21 mouse cellular contexts compared by ENCODE assay signal in genomic region chr9:51812931-51813330, GRCm38 (mm10).
"Had no signal": no experiment of that assay in that cellular context is flagged by ENCODE, and none has a peak within 500 bp of the region (broad histone marks: within the 10 kb centered on the region; RNA-seq: fewer than 3 reads in every experiment).

No protein-coding gene starts in this region.

- H3K9me3 ChIP-seq: kidney, embryonic 15.5 days; limb, embryonic 12.5 days; limb, embryonic 15.5 days; megakaryocyte, embryonic 14.5 days; midbrain, embryonic 10.5 days; midbrain, embryonic 13.5 days; stomach, embryonic 15.5 days had no signal

- H3K4me1 ChIP-seq: kidney, embryonic 15.5 days; limb, embryonic 12.5 days; limb, embryonic 15.5 days; megakaryocyte, embryonic 14.5 days; midbrain, embryonic 10.5 days; midbrain, embryonic 13.5 days; stomach, embryonic 15.5 days had no signal

- H3K4me3 ChIP-seq: kidney, embryonic 15.5 days; limb, embryonic 12.5 days; limb, embryonic 15.5 days; megakaryocyte, embryonic 14.5 days; midbrain, embryonic 10.5 days; midbrain, embryonic 13.5 days; myocyte; stomach, embryonic 15.5 days had no signal

- H3K27me3 ChIP-seq: kidney, embryonic 15.5 days; limb, embryonic 12.5 days; limb, embryonic 15.5 days; megakaryocyte, embryonic 14.5 days; midbrain, embryonic 13.5 days; stomach, embryonic 15.5 days had no signal

- DNase-seq: kidney, postnatal 10 days; kidney, postnatal 4 days; left cerebral cortex, postnatal 4 days; liver, postnatal 0 days; lung, embryonic 14.5 days; retina, postnatal 1 day; right cerebral cortex, postnatal 25 days; spleen, adult 18-20 months; thymus, postnatal 36 days had no signal

- H3K36me3 ChIP-seq: kidney, embryonic 15.5 days; limb, embryonic 12.5 days; limb, embryonic 15.5 days; midbrain, embryonic 10.5 days; midbrain, embryonic 13.5 days; stomach, embryonic 15.5 days had no signal

- H3K4me2 ChIP-seq: kidney, embryonic 15.5 days; limb, embryonic 12.5 days; limb, embryonic 15.5 days; liver, embryonic 11.5 days; lung, embryonic 14.5 days; midbrain, embryonic 13.5 days; stomach, embryonic 15.5 days had no signal

- ATAC-seq: liver, postnatal 0 days; lung, postnatal 0 days; midbrain, embryonic 13.5 days; midbrain, embryonic 16.5 days had no signal

- H3K27ac ChIP-seq: kidney, embryonic 15.5 days; limb, embryonic 12.5 days; limb, embryonic 15.5 days; liver, embryonic 14.5 days; midbrain, embryonic 10.5 days; midbrain, embryonic 13.5 days; stomach, embryonic 15.5 days had no signal

- H3K9ac ChIP-seq: kidney, embryonic 15.5 days; limb, embryonic 12.5 days; limb, embryonic 15.5 days; liver, embryonic 14.5 days; liver, postnatal 0 days; lung, embryonic 14.5 days; midbrain, embryonic 13.5 days; stomach, embryonic 15.5 days had no signal
